Mouse (Mus musculus) liver, postnatal 0 days (tissue): ENCODE measurements around the gene Mtrex.

ENCODE experiments used
- CTCF ChIP-seq: sonication (generic); IDR thresholded peaks from 2 replicates; pipeline ENCODE4 v1.5.1; 2016; ENCODE audit warnings: antibody characterized with exemption, low read depth
- EP300 ChIP-seq: IDR thresholded peaks from 2 replicates; pipeline ENCODE4 v1.6.1; 2016; ENCODE audit warnings: antibody characterized with exemption, low read depth, mild to moderate bottlenecking

GRCm38 (mm10) chr13:112833895-112834263, 93.3 kb downstream of the Mtrex start:
- TF ChIP-seq CTCF (no peak), EP300 (no peak)
